Mouse (Mus musculus) megakaryocyte, adult 5-6 weeks (primary cell): ENCODE results near the gene Adcyap1r1. TPM values are rescaled to one million over a fixed set of nuclear protein-coding genes. Genes with fewer than 3 reads are reported as not detected.

ENCODE experiments used
- ATAC-seq: 2 replicates; pipeline ENCODE4 v1.8.0; 2016; ENCODE audit warnings: mild to moderate bottlenecking, inconsistent platforms; ENCODE audit not compliant: poor library complexity, severe bottlenecking
- total RNA-seq, 2 experiments: library from RNA; stranded (forward) in 1 of 2; stranded (reverse) in 1 of 2; fragments of 153-499, 151-499 nt in 1 of 2; fragments of 221-1000, 200-1000 nt in 1 of 2; gene quantifications; 2 replicates each; pipeline versions ENCODE4 v1.2.3 to v1.2.4; 2015 to 2017

Gene Adcyap1r1
- total RNA-seq, 2 experiments from 2014 or later, result 0.15 to 0.25 TPM

DNA sequence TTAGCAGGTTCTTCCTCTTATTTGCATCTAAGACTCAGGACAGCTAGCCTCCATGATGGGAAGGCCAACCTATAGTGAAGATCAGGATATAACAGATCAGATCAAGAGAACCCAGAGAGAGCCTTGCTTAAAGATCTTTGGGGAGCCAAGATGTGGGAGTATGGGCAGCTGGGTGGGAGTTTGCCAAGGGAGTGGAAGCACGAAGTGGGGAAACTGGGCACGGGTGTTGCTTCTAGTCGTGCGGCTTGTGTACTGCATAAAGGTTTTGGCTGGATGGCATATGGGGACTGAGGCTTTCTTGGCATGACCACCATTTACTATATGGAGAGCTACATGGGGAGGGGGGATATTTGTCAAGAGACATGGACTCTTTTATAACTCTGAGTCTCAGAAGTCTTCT lies 44.4 kb downstream of the Adcyap1r1 start:
- no peak for ATAC-seq

DNA sequence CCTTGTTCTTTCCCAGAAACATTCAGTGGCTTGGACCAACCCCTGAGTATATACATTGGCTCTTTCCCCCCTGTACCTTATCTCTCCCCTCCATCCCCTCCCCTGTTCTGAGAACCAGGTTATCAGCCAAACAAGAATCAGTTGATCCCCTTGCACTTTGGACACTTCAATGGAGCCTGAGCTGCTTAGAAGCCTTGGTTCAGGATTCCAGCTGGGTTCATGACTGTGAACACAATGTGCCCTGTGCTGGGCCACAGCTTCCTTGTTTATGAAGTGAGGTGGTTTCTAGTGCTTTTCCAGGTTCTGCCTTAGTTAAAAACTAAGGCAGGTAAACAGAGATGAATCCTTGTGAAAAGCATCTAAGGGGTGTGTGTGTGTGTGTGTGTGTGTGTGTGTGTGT lies 47.0 kb downstream of the Adcyap1r1 start:
- ATAC-seq, result no peak

DNA sequence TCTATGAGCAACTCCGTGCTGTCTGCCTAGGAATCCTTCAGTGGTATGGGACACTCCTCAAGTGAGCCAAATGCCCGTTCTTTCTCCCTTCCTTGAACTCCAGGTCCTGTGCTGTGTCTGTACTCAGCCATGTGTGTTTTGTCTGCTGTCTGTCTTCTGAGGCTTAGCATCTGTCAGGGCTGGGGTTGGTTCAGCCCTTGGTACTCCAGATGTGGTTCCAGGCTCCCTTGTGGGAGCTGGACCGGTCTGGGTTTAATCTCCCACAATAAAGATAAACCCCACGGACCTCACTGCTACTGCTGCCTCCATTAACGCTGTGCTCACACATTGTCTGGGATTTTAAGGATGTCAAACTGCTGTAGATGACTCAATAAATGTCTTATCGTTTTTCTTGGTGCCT lies 49.3 kb downstream of the Adcyap1r1 start:
- no peak for ATAC-seq

DNA sequence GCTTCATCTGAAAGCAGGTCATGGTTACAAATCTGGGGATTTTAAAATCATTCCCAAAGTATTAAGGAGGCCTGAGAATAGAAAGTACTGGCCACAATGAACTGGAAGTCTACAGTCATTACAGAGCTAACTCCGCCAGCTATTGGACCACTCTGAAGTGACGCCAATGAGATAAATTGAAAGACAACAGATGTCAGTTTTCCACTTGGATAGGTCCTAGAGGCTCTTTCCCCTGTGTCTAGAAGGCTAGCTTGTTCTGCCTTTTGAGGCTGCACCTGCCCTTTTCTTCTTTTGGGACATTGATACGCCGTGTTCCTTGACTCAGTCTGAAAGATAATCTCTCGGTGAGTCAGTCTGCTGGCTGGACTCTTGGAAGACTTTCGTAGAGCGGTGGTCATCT lies 50.5 kb downstream of the Adcyap1r1 start:
- no peak for ATAC-seq

DNA sequence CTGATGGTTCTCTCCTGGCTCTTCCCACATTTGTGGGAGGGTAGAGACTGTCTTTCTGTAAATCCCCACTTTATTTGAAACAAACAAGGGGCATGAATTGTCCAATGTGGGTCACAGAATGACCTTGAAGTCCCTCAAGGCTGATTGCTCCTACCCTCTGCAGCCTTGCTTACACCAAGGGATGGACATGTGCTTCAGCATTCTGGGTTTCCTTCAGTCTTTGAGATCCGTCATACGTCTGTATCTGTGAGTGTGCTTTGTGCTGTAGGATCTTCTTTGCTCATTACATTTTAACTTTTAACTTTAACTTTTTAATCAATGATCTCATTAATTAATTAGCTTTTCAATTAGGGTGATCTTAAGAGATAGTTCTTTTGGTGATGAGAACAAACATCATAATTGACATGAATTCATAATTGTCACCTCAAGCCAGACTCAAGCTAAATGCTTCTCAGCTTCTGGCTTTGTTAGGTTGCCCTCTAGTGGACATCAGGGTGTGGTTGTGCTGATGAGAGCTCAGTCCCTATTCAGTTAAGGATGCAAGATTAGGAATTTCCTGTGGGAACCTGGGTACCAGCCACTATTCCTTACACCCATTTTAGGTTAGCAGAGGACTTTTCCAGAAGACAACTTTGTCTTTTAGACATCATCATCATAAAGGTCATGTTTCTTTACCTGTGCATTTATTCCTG lies 53.2 kb downstream of the Adcyap1r1 start:
- ATAC-seq, result no peak

DNA sequence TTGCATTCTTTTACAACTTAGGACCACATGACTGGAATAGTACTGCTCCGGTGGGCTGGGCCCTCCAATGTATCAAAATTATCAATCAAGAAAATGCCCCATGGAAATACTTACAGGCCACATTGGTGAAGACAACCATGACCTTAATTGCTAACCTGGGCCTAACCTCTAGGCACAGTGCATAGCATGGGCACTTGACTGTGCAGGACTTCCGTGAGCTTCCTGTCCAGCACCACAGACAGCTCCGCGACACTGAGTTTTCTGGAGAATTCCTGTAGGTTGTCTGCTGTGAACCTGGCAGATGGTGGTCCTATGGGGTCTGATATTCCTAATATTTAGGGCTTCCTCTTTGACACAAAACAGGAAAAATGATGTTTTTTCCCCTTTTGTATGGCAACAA lies 54.7 kb downstream of the Adcyap1r1 start:
- ATAC-seq, result no peak

DNA sequence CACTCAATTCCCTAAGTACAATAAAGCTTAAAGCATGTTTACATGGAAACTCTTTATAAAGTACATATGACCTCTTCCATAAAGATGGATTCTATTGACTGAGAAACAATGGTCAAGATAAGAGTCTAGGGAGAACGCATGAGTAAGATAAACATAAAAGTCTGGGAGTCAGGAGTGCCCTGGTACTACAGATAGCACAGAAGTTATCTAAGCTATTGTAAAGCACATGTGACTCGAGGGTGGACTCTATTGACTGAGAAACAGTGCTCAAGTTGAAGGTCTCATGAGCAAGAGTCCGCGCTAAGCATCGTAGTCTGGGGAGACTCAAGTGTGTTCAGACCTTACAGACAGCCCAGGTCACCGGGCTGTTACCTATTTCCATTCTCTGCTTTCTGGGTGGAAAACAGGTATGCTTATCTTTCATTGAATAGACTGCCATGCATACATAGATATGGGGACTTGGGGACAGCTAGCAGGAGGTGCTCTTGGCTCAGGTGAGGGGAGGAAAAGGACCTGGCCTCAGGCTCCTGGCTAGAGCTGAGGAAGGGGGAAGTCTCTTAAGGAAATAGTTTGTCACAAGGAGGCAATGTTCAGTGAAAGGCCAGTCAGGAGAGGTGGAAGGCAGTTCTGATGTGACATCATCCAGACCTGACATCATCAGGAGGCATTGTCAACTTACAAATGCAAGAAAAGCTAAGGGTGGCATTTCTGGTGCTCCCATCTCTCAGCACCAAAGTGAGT lies 57.5 kb downstream of the Adcyap1r1 start:
- no peak for ATAC-seq

DNA sequence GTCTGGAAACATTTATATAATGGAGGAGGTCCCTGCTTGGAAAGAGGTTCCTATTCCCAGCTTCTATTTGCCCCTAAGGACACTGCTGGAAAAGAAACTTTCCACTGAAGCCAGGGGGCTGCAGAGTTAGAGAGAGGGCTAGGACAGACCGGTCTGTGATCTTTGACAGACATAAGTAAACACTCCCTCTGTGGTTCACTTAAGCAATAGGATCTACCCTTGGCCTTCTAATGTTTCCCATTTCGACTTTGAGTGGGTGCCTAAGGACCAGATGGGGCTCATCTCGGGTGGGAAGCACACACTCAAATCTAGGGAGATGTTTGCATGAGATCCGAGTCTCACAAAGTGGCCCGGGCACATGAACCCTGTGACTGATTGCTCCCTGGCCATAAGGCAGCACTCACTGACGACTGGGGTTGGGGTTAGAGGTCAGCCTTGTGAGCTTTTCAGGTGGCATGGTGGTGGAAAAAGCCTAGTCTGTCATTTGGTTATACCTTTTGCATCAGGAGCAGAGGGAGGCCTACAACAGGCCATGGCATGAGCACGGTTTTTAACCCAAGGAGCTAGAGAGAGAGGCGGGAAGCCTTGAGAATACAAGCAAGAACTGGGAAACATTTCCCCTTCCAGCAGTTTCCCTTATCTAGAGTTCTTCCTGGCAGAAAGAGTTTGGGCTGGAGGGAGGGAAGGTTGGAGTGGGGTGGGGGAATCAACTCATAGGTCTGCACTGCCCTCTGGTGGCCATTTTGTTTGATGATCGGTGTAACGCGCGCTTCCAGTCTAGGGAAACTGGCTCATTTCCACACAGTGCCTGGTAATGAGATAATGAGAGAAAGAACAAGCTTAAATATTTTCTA lies 59.7 kb downstream of the Adcyap1r1 start:
- ATAC-seq, result 0 out of 2 replicates have a peak, but pooled peaks have one; percentile 40

DNA sequence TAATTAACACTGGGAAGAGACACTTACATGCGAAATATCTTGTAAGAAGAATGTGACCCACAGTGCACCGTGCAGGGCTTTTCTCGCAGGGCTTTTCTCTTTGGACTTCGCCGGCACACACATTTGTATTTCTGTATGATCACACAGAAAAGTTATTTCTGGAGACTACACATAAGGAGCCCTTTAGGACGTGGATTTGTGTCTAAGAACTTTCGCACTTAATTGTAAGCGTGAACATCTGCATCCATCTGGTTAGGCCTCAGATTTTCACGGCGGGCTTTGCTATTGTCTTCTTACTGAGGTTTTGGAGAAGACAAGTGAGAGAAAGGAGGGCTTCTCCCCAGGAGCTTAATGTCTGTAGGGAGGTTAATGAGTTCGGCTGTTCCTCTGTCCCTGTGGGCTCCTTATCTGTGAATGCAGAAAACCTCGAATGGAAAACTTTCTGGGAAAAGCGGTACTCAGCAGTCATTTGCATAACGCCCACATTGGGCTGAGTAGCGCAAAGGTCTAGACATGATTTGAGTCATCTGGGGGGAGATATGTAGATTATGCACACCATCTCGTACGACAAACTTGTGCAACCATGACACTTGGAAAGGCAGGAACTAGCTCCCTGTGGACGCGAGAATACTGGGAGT lies 60.4 kb downstream of the Adcyap1r1 start:
- ATAC-seq, result no peak

DNA sequence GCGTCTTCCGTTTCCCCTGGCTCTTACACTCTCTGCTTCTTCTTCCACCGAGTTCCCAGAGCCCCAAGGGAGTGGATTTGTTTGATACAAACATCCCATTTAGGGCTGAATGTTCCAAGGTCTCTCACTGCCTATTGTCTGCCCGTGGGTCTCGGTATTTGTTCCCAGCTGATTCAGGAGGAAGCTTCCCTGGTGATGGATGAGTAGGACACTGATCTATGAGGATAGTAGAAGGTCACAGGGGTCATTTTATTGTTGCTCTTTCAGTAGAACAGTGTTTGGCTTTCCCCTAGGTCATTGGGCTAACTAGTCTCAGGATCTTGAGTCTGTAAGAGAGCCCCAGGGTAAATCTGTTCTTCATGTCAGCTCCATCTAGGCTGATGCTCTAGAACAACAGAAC lies 61.7 kb downstream of the Adcyap1r1 start:
- ATAC-seq, result no peak

DNA sequence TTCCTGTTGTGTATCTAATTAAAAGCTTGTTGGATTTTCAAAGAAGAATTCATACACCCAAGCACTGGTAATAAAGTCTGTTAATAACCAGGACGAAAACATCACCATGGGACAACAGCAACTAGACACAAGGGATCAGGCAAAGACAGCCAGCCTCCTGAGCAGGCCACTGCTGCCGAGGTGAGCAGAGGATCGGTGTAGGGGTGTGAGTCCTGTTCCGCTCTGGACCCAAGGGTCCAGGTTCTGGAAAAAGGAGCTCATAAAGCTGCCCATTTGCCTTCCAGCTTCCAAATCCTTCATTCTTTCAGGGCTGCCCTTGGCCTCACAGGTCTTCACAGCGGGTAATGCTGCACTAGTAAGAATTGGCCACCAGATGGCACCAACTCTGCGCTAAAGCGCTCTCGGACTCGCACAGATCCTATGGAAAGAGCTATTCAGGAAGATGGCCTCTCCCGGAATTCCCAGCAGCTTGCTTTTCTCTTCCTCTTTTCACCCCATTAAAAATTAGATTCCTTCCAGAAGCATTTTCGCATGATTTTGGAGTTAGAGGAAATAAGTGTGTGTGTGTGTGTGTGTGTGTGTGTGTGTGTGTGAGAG lies 67.9 kb downstream of the Adcyap1r1 start:
- ATAC-seq, result peak; percentile 59; the same call in 1 of the 2 replicates

DNA sequence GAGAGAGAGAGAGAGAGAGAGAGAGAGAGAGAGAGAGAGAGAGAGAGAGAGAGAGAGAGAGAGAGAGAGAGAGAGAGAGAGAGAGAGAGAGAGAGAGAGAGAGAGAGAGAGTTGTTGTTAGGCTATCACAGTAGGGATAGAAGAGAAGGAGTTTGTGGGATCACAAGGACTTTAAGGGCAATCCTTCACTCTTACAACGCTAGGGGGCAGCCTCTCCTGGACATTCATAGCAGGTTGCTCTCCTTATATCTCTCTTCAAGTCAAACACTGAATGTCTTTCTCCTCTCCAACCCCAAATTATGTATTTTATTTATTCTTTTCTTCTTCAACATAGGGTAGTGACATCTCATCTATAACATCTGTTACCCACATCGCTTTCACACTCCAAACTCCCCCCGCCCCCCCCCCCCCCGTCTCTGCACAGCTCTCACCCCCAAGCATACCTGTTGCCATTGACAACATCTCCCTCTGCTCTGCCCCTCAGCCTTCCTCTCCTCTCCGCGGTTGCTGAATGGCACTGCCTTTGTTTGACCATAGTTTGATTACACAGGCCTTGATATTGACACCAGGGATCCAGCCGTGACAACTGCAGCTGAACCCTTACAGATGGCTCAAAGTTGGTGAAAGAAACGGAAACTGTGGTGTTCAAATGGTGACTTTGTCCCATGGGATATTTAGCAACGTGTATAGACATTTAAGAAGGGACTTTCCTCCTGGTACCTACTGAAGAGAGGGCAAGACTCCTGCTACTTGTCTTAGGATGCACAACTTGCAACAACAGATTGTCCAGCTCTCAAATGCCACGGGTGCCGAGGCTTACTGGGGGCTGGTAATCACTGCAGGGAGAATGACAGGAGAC lies 68.7 kb downstream of the Adcyap1r1 start:
- ATAC-seq, result no peak

DNA sequence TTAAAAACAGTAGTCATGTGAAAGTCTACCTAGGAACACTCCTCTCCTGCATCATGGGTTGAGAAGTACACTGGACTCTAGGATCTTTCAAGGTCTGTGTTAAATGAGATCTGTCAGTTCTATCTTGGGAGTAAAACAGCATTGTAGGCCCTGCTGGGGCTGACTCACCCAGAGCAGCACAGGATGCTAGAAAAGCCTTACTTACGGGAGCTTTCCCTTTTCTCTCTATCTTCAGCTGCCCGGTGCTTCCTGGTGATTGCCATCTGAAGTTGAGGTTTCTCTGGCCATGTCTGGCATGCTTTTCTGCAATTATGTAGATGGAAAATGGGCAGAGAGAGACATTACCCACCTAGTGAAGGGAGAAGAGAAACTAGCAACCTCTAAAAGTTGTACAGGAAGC lies 84.7 kb downstream of the Adcyap1r1 start:
- no peak for ATAC-seq

DNA sequence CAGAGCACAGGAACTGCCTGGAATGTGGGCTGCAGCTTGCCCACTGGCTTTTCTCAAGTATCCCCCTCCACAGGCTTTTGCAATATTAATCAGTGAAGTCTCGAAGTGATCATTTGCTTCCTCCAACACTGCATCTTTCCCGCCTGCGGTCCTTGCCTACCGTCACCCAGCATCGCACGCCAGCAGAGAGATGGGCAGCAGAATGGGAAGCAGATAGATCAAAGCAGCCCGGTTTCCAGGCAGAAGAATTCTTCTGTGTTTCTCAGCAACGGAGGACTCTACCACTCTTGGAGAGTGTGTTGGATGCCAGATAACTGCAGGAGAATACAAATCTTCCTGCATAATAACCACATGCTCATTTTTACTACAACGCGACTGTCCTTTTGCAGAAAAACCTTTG lies 87.4 kb downstream of the Adcyap1r1 start:
- ATAC-seq, result no peak

DNA sequence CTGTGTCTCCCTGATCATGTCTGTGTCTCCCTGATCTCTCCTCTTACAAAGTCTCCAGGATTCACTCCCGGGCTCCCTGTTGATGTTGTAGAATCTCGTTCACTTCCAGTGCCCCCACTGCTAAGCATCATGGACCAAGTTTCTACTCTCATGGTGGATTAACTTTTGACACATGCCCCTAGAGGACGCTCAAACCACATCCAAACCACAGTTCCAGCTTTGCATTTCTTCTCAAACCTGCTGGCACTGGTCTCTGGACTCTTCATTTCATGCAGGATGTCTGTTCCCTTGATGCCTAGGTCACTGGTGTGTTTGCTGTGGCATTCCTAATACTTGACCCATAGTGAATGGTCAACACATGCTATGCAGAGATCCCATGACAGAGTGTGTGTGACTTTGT lies 90.6 kb downstream of the Adcyap1r1 start:
- ATAC-seq, result no peak

DNA sequence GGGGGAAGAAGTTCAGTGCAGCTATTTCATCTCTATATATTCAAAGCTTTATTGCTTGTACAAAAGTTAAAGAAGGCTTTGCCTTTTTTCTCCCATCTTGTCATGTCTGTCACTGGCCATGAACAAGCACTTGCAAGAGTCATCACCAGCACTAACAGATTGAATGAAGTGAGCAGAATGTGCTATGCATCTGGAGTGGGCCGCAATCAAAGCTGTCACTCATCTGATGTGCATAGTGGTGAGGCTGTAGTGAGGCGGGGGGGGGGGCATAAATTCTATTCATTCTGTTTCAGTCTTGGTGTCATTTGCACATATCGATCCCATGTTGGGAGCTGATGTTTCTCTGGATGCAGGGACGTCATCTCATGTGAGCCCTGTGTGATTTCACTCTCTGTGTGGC lies 91.6 kb downstream of the Adcyap1r1 start:
- no peak for ATAC-seq

DNA sequence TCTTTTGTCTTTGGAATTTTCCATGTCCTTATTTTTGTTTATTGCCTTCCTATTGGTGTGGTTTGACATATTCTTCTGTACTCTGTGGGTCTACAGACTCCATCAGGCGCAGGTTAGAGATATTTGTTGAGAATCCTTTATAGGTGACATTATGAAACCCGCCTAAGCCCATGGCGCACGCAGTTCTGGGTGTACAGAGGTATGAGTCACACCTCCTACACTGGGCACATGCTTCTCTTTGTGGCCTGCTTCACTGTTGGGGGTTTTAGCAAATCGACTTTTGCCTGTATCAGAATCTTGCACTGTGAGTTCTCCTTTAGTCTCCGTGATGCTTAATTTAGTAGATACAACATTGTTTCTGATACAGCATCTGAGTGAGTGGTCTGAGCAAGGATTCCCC lies 97.4 kb downstream of the Adcyap1r1 start:
- ATAC-seq, result no peak

DNA sequence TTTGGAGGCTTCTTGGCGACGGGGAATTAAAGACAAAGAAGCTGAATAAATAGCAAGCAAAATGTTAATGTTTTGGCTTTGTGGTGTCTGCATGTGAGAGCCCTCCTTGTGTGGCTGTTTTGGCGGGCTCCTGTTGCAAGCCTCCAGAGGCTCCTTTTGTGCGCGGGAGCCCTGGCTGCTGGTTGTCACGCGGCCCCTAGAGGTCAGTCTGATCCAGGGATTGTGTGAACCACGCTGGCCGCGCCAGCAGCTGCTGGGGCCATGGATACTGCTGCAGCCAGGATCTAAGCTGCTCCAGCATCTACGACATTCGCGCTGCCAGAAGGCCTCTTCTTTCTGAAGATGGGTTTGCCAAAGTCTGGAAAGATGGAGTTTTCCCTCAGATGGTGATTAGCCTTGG lies 99.1 kb downstream of the Adcyap1r1 start:
- no peak for ATAC-seq
